Mouse (Mus musculus): ENCODE data around the gene Serpina3g. TPM values are rescaled to one million over a fixed set of nuclear protein-coding genes. Genes with fewer than 3 reads are reported as not detected.

Serpina3g gene
- polyA plus RNA-seq (2014; fragmentation: Illumina TruSeq; extraction: RNeasy Lipid Tissue Mini Kit (QIAGEN cat#74804); ENCODE audit: insufficient read depth, low read depth, low replicate concordance) = 9.4 TPM

DNA sequence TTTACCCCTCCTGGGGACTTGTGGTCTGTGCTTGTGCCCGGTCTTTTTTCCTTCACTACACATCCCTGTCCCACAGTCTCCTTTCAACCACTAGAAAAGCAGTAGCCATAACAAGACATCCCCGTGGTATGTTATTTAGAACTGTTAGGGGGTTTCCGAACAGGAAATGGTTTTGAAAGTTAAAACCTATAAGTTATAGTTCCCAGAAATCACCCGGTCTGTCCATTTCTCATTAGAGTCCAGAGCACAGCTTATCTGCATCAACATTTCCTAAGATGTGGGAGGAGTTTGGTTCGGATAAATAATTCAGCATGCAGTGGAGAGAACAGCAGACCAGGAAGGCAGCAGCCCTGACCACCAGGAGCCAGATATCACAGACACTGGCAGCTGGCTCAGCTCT, at the start of gene Serpina3g:
Gene Serpina3g, plus strand, starts transcription at position 331 of the 400 bp plus-strand sequence.

DNA sequence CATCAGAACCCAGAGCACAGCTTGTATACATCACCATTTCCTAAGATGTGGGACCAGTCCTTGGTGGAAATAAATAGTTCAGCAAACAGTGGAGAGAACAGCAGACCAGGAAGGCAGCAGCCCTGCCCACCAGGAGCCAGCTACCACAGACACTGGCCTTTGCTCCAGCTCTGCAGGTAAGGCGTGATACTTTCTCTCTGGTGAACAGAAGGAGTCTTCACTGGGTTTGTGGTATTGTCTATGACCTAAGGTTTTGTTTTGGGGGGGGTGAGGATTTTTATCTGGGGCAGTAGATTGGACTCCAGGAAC, 21.6 kb upstream of the Serpina3g start, which contains the start of gene Serpina3f:
Gene Serpina3f, plus strand, starts transcription at position 100 of the 309 bp plus-strand sequence.

DNA sequence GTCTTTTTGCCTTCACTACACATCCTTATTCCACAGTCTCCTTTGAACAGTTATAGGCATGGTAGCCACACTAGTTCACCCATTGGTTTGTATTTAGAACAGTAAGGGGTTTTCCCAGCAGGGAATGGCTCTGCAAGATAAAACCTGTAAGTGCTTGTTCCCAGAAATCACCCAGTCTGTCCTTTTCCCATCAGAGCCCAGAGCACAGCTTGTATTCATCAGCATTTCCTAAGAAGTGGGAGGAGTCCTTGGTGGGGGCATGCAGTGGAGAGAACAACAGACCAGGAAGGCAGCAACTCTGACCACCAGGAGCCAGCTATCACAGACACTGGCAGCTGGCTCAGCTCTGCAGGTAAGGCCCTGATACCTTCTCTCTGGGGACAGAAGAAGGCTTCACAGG, 26.8 kb downstream of the Serpina3g start, which contains the start of gene Serpina3i:
Gene Serpina3i, plus strand, starts transcription at position 260 of the 400 bp plus-strand sequence.

Other genes with a start within 250 kb of the Serpina3g start
- 0.15 TPM for gene Serpina11, start 246.3 kb upstream of the Serpina3g start, polyA plus RNA-seq (2014; fragmentation: Illumina TruSeq; extraction: RNeasy Lipid Tissue Mini Kit (QIAGEN cat#74804); ENCODE audit: insufficient read depth, low read depth, low replicate concordance)
- 1.5 TPM for gene Serpina9, start 222.5 kb upstream of the Serpina3g start, polyA plus RNA-seq (2014; fragmentation: Illumina TruSeq; extraction: RNeasy Lipid Tissue Mini Kit (QIAGEN cat#74804); ENCODE audit: insufficient read depth, low read depth, low replicate concordance)
- not detected for gene Serpina12, start 191.8 kb upstream of the Serpina3g start, polyA plus RNA-seq (2014; fragmentation: Illumina TruSeq; extraction: RNeasy Lipid Tissue Mini Kit (QIAGEN cat#74804); ENCODE audit: insufficient read depth, low read depth, low replicate concordance)
- gene Serpina5, start 135.1 kb upstream of the Serpina3g start, polyA plus RNA-seq (2014; fragmentation: Illumina TruSeq; extraction: RNeasy Lipid Tissue Mini Kit (QIAGEN cat#74804); ENCODE audit: insufficient read depth, low read depth, low replicate concordance) = not detected
- gene Serpina3a, start 123.5 kb upstream of the Serpina3g start, polyA plus RNA-seq (2014; fragmentation: Illumina TruSeq; extraction: RNeasy Lipid Tissue Mini Kit (QIAGEN cat#74804); ENCODE audit: insufficient read depth, low read depth, low replicate concordance) = not detected
- not detected for gene Serpina3b, start 108.2 kb upstream of the Serpina3g start, polyA plus RNA-seq (2014; fragmentation: Illumina TruSeq; extraction: RNeasy Lipid Tissue Mini Kit (QIAGEN cat#74804); ENCODE audit: insufficient read depth, low read depth, low replicate concordance)
- gene Serpina3c, start 82.4 kb upstream of the Serpina3g start, polyA plus RNA-seq (2014; fragmentation: Illumina TruSeq; extraction: RNeasy Lipid Tissue Mini Kit (QIAGEN cat#74804); ENCODE audit: insufficient read depth, low read depth, low replicate concordance) = 11.7 TPM
- gene Serpina3f, start 21.7 kb upstream of the Serpina3g start, polyA plus RNA-seq (2014; fragmentation: Illumina TruSeq; extraction: RNeasy Lipid Tissue Mini Kit (QIAGEN cat#74804); ENCODE audit: insufficient read depth, low read depth, low replicate concordance) = 1.2 TPM
- gene Serpina3i, start 26.9 kb downstream of the Serpina3g start, polyA plus RNA-seq (2014; fragmentation: Illumina TruSeq; extraction: RNeasy Lipid Tissue Mini Kit (QIAGEN cat#74804); ENCODE audit: insufficient read depth, low read depth, low replicate concordance) = 0.91 TPM
- gene Serpina3j, start 78.3 kb downstream of the Serpina3g start, polyA plus RNA-seq (2014; fragmentation: Illumina TruSeq; extraction: RNeasy Lipid Tissue Mini Kit (QIAGEN cat#74804); ENCODE audit: insufficient read depth, low read depth, low replicate concordance) = not detected
- gene Serpina3k, start 102.2 kb downstream of the Serpina3g start, polyA plus RNA-seq (2014; fragmentation: Illumina TruSeq; extraction: RNeasy Lipid Tissue Mini Kit (QIAGEN cat#74804); ENCODE audit: insufficient read depth, low read depth, low replicate concordance) = 0.18 TPM
- 2.3 TPM for gene Serpina3m, start 102.2 kb downstream of the Serpina3g start, polyA plus RNA-seq (2014; fragmentation: Illumina TruSeq; extraction: RNeasy Lipid Tissue Mini Kit (QIAGEN cat#74804); ENCODE audit: insufficient read depth, low read depth, low replicate concordance)
- gene Serpina3n, start 170.5 kb downstream of the Serpina3g start, polyA plus RNA-seq (2014; fragmentation: Illumina TruSeq; extraction: RNeasy Lipid Tissue Mini Kit (QIAGEN cat#74804); ENCODE audit: insufficient read depth, low read depth, low replicate concordance) = 63.6 TPM
- 0.38 TPM for gene Gsc, start 237.1 kb downstream of the Serpina3g start, polyA plus RNA-seq (2014; fragmentation: Illumina TruSeq; extraction: RNeasy Lipid Tissue Mini Kit (QIAGEN cat#74804); ENCODE audit: insufficient read depth, low read depth, low replicate concordance)

Data from lung, adult 10 weeks (tissue).